Comparison of ENCODE assay signal across 10 mouse cellular contexts in genomic region chr11:70177647-70178046, GRCm38 (mm10). TPM values are rescaled to one million over a fixed set of nuclear protein-coding genes. Genes with fewer than 3 reads are reported as not detected.
DNase-seq lines count a peak whose midpoint lies in the region; ATAC-seq and TF ChIP-seq lines count a peak whose summit lies in the region.
"Had no signal": no experiment of that assay in that cellular context is flagged by ENCODE, and none has a peak within 500 bp of the region (broad histone marks: within the 10 kb centered on the region; RNA-seq: fewer than 3 reads in every experiment).

No protein-coding gene starts in this region.

- no peaks in the 10 kb centered on the region for H3K27me3 ChIP-seq in kidney, adult 2 months (replicated peaks; ENCODE audit: control insufficient read depth, insufficient read depth, low read length)
- no peaks in the 10 kb centered on the region for H3K27me3 ChIP-seq in spleen, adult 2 months (ENCODE audit: control insufficient read depth, insufficient read depth, low read length)
- H3K27me3 ChIP-seq in Patski, result no peaks in the 10 kb centered on the region
- no peaks in the 10 kb centered on the region for H3K27me3 ChIP-seq in stomach, postnatal 0 days (ENCODE audit: control insufficient read depth, insufficient read depth, low read length)
- H3K27me3 ChIP-seq: forebrain, embryonic 15.5 days had no signal

- peak; percentile 17 for DNase-seq in kidney, adult 2 months
- no peak for DNase-seq in kidney, adult 8-10 months
- no peak for DNase-seq in spleen, adult 2 months (ENCODE audit: low read depth in 1 of 2, low spot score in 2 of 2)
- no peak for DNase-seq in spleen, postnatal 36 days (ENCODE audit: low spot score in 2 of 2)
- DNase-seq in Patski (ENCODE audit: low read depth, low spot score), result no peak
- DNase-seq in stomach, postnatal 0 days (ENCODE audit: low spot score), result no peak
- DNase-seq in embryo, embryonic 9.5 days (ENCODE audit: extremely low spot score), result no peak
- DNase-seq: adrenal gland, postnatal 25 days had no signal

- H3K9me3 ChIP-seq in stomach, postnatal 0 days (ENCODE audit: control insufficient read depth, low read length), result no peaks in the 10 kb centered on the region
- H3K9me3 ChIP-seq: forebrain, embryonic 15.5 days had no signal

- peak; percentile 40 for TF ChIP-seq CTCF in kidney, adult 2 months (conservative IDR thresholded peaks at IDR 0.05; ENCODE audit: insufficient read depth, insufficient read length, low read depth, low read length)
- TF ChIP-seq CTCF in spleen, adult 2 months (IDR thresholded peaks at IDR 0.05; ENCODE audit: extremely low read depth, insufficient read depth, insufficient read length, insufficient replicate concordance), result peak; percentile 2; the same call in 1 of the 2 replicates
- TF ChIP-seq CTCF in Patski (IDR thresholded peaks at IDR 0.05), result peak; percentile 67
- TF ChIP-seq CTCF in stomach, postnatal 0 days (IDR thresholded peaks at IDR 0.05; ENCODE audit: low read depth), result peak; percentile 54

- in situ Hi-C loops in Patski (cut with MboI; ENCODE audit: low pct_unique_long_range_greater_than_20kb), result no loop called here

- peaks cover 3% of the 10 kb centered on the region; the same call in 1 of the 2 replicates for H3K4me1 ChIP-seq in kidney, adult 2 months (ENCODE audit: control insufficient read depth, insufficient read depth, low read length)
- no peaks in the 10 kb centered on the region for H3K4me1 ChIP-seq in spleen, adult 2 months (ENCODE audit: control insufficient read depth, insufficient read depth, insufficient read length)
- H3K4me1 ChIP-seq in stomach, postnatal 0 days (replicated peaks; ENCODE audit: control insufficient read depth, insufficient read depth), result no peaks in the 10 kb centered on the region
- H3K4me1 ChIP-seq: forebrain, embryonic 15.5 days had no signal

- H3K4me3 ChIP-seq in kidney, adult 2 months (ENCODE audit: insufficient read depth, low read depth, low read length), result no peak overlapping the region
- no peak overlapping the region for H3K4me3 ChIP-seq in spleen, adult 2 months (ENCODE audit: extremely low read depth, insufficient read depth, insufficient read length)
- H3K4me3 ChIP-seq in stomach, postnatal 0 days (ENCODE audit: low read depth, low read length), result no peak overlapping the region
- H3K4me3 ChIP-seq: forebrain, embryonic 15.5 days had no signal

- 77% methylated on average over 8 of the region's 8 CpGs for WGBS in kidney, adult 2 months
- 79% methylated on average over 8 of the region's 8 CpGs for WGBS in spleen, adult 2 months
- 75% methylated on average over 8 of the region's 8 CpGs for WGBS in stomach, postnatal 0 days

- no peak overlapping the region for H3K4me2 ChIP-seq in stomach, postnatal 0 days (replicated peaks; ENCODE audit: low read depth)
- H3K4me2 ChIP-seq: forebrain, embryonic 15.5 days had no signal

- no peak for TF ChIP-seq POLR2A in kidney, adult 2 months (IDR thresholded peaks at IDR 0.05; ENCODE audit: low read depth, low read length)
- no peak for TF ChIP-seq POLR2A in spleen, adult 2 months (IDR thresholded peaks at IDR 0.05; ENCODE audit: low read depth, low read length)

- no peaks in the 10 kb centered on the region for H3K36me3 ChIP-seq in kidney, adult 2 months (ENCODE audit: control insufficient read depth, insufficient read depth, low read length)
- H3K36me3 ChIP-seq in spleen, adult 2 months (ENCODE audit: control insufficient read depth, insufficient read depth, low read length), result no peaks in the 10 kb centered on the region
- no peaks in the 10 kb centered on the region for H3K36me3 ChIP-seq in stomach, postnatal 0 days (ENCODE audit: control insufficient read depth, insufficient read depth, low read length)
- H3K36me3 ChIP-seq: forebrain, embryonic 15.5 days had no signal

- ATAC-seq in Patski, result no peak
- ATAC-seq in stomach, postnatal 0 days (ENCODE audit: low FRiP score, low TSS enrichment), result no peak
- ATAC-seq in granulocyte monocyte progenitor cell, adult 5-6 weeks (replicated peaks; ENCODE audit: poor library complexity, severe bottlenecking), result no peak
- ATAC-seq: forebrain, embryonic 15.5 days had no signal

- no peak overlapping the region for H3K9ac ChIP-seq in stomach, postnatal 0 days (ENCODE audit: low read length)
- H3K9ac ChIP-seq: forebrain, embryonic 15.5 days had no signal

- CTCF ChIA-PET in Patski (lab: Charles Lee), result interaction anchor here (1.0 to 1.1 kb wide), 2 partner anchors 10 to 24 kb away, joined by 4 to 6 read pairs; no protein-coding TSS in a partner anchor

- POLR2A ChIA-PET in Patski (lab: Charles Lee), result no interaction called here

- no peak for TF ChIP-seq EP300 in stomach, postnatal 0 days (optimal IDR thresholded peaks at IDR 0.05)

- no peak overlapping the region for H3K27ac ChIP-seq in kidney, adult 2 months (ENCODE audit: insufficient read depth, low read depth, low read length)
- no peak overlapping the region for H3K27ac ChIP-seq in spleen, adult 2 months (ENCODE audit: insufficient read depth, low read length)
- no peak overlapping the region for H3K27ac ChIP-seq in stomach, postnatal 0 days (replicated peaks)
- H3K27ac ChIP-seq: forebrain, embryonic 15.5 days had no signal

RNA-seq across cellular contexts. Expression of gene Clec10a, which starts 21.6 kb away (rescaled TPM):
- 3.1 and 4.0 TPM in 2 replicates for polyA plus RNA-seq in kidney, adult 2 months (2012; rRNA removed)
- 2.8 and 4.1 TPM in 2 replicates for polyA plus RNA-seq in spleen, adult 2 months (2012; rRNA removed)
- not detected for polyA plus RNA-seq in Patski (2021)
- 1.0 and 1.4 TPM in 2 replicates for polyA plus RNA-seq in stomach, postnatal 0 days (2015; fragmentation: Nextera tagmentation; extraction: Ambion mirVana)
- total RNA-seq in granulocyte monocyte progenitor cell, adult 5-6 weeks (2014; fragmentation: Nextera tagmentation), result 6.9 and 11.3 TPM in 2 replicates
- total RNA-seq in granulocyte monocyte progenitor cell, adult 5-6 weeks (2017), result 9.8 and 13.9 TPM in 2 replicates

RNA-seq across cellular contexts. Expression of gene Slc16a11, which starts 34.9 kb away (rescaled TPM):
- polyA plus RNA-seq in kidney, adult 2 months (2012; rRNA removed), result 36.4 and 56.5 TPM in 2 replicates
- polyA plus RNA-seq in spleen, adult 2 months (2012; rRNA removed), result 0.32 and 0.40 TPM in 2 replicates
- 1.9 TPM for polyA plus RNA-seq in Patski (2021)
- polyA plus RNA-seq in stomach, postnatal 0 days (2015; fragmentation: Nextera tagmentation; extraction: Ambion mirVana), result 2.5 and 3.1 TPM in 2 replicates
- total RNA-seq in granulocyte monocyte progenitor cell, adult 5-6 weeks (2014; fragmentation: Nextera tagmentation), result not detected in 2 replicates
- not detected in 2 replicates for total RNA-seq in granulocyte monocyte progenitor cell, adult 5-6 weeks (2017)
- total RNA-seq: adrenal gland, postnatal 25 days had no signal

RNA-seq across cellular contexts. Expression of gene Slc16a13, which starts 43.2 kb away (rescaled TPM):
- polyA plus RNA-seq in kidney, adult 2 months (2012; rRNA removed), result 44.0 and 48.8 TPM in 2 replicates
- 5.3 and 5.6 TPM in 2 replicates for polyA plus RNA-seq in spleen, adult 2 months (2012; rRNA removed)
- polyA plus RNA-seq in Patski (2021), result 12.2 TPM
- 5.7 and 6.1 TPM in 2 replicates for polyA plus RNA-seq in stomach, postnatal 0 days (2015; fragmentation: Nextera tagmentation; extraction: Ambion mirVana)
- 7.1 and 7.9 TPM in 2 replicates for total RNA-seq in granulocyte monocyte progenitor cell, adult 5-6 weeks (2014; fragmentation: Nextera tagmentation)
- 9.8 TPM in 2 replicates for total RNA-seq in granulocyte monocyte progenitor cell, adult 5-6 weeks (2017)

RNA-seq across cellular contexts. Expression of gene Mgl2, which starts 47.5 kb away (rescaled TPM):
- polyA plus RNA-seq in kidney, adult 2 months (2012; rRNA removed), result 5.0 and 6.2 TPM in 2 replicates
- polyA plus RNA-seq in spleen, adult 2 months (2012; rRNA removed), result 0.35 and 0.50 TPM in 2 replicates
- not detected for polyA plus RNA-seq in Patski (2021)
- polyA plus RNA-seq in stomach, postnatal 0 days (2015; fragmentation: Nextera tagmentation; extraction: Ambion mirVana), result 0.48 and 0.68 TPM in 2 replicates
- total RNA-seq in granulocyte monocyte progenitor cell, adult 5-6 weeks (2014; fragmentation: Nextera tagmentation), result 11.3 and 13.2 TPM in 2 replicates
- total RNA-seq in granulocyte monocyte progenitor cell, adult 5-6 weeks (2017), result 36.5 and 37.9 TPM in 2 replicates

RNA-seq across cellular contexts. Expression of gene Bcl6b, which starts 52.0 kb away (rescaled TPM):
- 7.9 and 8.8 TPM in 2 replicates for polyA plus RNA-seq in kidney, adult 2 months (2012; rRNA removed)
- polyA plus RNA-seq in spleen, adult 2 months (2012; rRNA removed), result 3.7 and 5.6 TPM in 2 replicates
- not detected for polyA plus RNA-seq in Patski (2021)
- 3.2 and 3.6 TPM in 2 replicates for polyA plus RNA-seq in stomach, postnatal 0 days (2015; fragmentation: Nextera tagmentation; extraction: Ambion mirVana)
- not detected in 2 replicates for total RNA-seq in granulocyte monocyte progenitor cell, adult 5-6 weeks (2014; fragmentation: Nextera tagmentation)
- total RNA-seq in granulocyte monocyte progenitor cell, adult 5-6 weeks (2017), result 0.13 TPM in 1 of 2 replicates, not detected in the other

Comparison
In these comparisons a context has a peak if more than half of its experiments do, and no peak if none do; other contexts are left out.
1. CTCF ChIP-seq: peak in every context shown above with its lines; median percentile 67 in Patski; 54 in stomach, postnatal 0 days; 40 in kidney, adult 2 months; 2 in spleen, adult 2 months.